Mouse (Mus musculus): Measurements from ENCODE around the gene Slc9a7. TPM values are rescaled to one million over a fixed set of nuclear protein-coding genes. Genes with fewer than 3 reads are reported as not detected.

Gene Slc9a7
- polyA plus RNA-seq, 1 experiment from 2014 or later = 1.2 TPM

DNA sequence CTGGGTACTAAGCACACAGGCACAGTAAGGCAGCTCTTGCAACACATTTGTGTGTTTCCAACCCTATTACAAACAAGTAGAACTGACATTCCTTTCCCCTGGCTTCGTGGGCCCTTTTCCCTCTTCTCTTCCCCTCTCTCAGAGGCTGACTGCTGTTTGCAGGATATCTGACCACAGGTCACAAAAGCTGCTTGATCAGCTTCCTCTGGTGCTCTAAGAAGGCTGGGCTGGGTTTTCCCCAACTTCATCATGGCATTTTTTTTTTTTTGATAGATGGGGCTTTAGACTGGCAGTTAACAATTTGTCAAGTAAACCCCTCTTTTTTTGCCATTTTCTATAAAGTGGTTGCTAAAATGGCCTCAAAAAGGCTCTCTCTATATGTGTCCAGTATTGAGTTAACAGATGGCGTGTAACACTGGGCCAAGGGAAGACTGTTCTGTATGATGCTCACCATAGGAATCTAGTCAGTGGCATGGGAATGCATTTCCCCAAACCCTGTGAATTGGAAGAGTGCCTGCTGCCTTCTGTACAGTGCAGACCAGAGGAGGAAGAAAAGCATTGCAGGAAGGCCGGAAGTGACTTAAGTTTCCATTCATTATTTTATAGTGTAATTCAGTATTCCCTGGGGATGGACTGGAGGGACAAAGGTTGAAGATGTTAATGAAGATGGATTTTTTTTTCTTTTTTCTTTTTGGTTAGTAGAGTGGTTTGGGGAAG lies 229.7 kb downstream of the Slc9a7 start:
- H3K36me3 ChIP-seq (ENCODE audit: insufficient read depth) = no peaks in the 10 kb centered on the region
- H3K9me3 ChIP-seq (ENCODE audit: low read depth, low read length) = no peaks in the 10 kb centered on the region
- ATAC-seq (ENCODE audit: insufficient read depth) (no peak), DNase-seq (peak; percentile 8)
- H3K4me3 ChIP-seq (ENCODE audit: low read depth, low read length) = no peak overlapping the region
- no peak for TF ChIP-seq CTCF (IDR thresholded peaks at IDR 0.05; ENCODE audit: low read depth)
- H3K4me1 ChIP-seq (ENCODE audit: insufficient read depth) = no peaks in the 10 kb centered on the region
- 0 out of 2 replicates have a peak overlapping the region, but pooled peaks have one; percentile 18 for H3K4me2 ChIP-seq
- 53% methylated on average over 3 of the region's 3 CpGs for WGBS
- H3K27me3 ChIP-seq (ENCODE audit: insufficient read depth, low read length) = peaks cover 4% of the 10 kb centered on the region
- H3K27ac ChIP-seq (ENCODE audit: low read depth) = no peak overlapping the region
- no peak overlapping the region for H3K9ac ChIP-seq

DNA sequence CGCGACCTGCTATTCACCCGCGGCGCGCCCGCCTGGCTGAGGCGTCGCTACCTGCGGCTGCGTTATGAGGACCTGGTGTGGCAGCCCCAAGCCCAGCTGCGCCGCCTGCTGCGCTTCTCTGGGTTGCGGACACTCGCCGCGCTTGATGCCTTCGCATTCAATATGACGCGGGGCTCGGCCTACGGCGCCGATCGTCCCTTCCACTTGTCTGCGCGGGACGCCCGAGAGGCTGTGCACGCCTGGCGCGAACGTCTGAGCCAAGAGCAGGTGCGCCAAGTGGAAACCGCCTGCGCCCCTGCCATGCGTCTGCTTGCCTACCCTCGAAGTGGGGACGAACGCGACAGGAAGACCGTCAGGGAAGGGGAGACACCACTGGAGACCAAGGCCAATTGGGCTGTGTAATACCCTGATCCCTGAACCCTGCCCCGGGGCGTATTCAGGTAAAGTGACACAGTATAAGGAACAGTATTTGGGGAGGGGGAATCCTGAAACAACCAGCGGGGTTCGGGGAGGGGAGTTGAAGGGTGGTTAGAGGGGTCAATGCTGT lies 230.8 kb downstream of the Slc9a7 start:
- Histone ChIP-seq H3K4me1 (ENCODE audit: insufficient read depth) (no peaks in the 10 kb centered on the region), H3K9me3 (ENCODE audit: low read depth, low read length) (no peaks in the 10 kb centered on the region), H3K4me2 (peak overlapping the region; percentile 67), H3K9ac (no peak overlapping the region), H3K36me3 (ENCODE audit: insufficient read depth) (no peaks in the 10 kb centered on the region), H3K4me3 (ENCODE audit: low read depth, low read length) (peak overlapping the region; percentile 40), H3K27me3 (ENCODE audit: insufficient read depth, low read length) (peaks cover 4% of the 10 kb centered on the region), H3K27ac (ENCODE audit: low read depth) (no peak overlapping the region)
- TF ChIP-seq CTCF (IDR thresholded peaks at IDR 0.05; ENCODE audit: low read depth) = no peak
- 14% methylated on average over 40 of the region's 47 CpGs for WGBS
- peak; percentile 8 for DNase-seq
- ATAC-seq (ENCODE audit: insufficient read depth) = no peak

DNA sequence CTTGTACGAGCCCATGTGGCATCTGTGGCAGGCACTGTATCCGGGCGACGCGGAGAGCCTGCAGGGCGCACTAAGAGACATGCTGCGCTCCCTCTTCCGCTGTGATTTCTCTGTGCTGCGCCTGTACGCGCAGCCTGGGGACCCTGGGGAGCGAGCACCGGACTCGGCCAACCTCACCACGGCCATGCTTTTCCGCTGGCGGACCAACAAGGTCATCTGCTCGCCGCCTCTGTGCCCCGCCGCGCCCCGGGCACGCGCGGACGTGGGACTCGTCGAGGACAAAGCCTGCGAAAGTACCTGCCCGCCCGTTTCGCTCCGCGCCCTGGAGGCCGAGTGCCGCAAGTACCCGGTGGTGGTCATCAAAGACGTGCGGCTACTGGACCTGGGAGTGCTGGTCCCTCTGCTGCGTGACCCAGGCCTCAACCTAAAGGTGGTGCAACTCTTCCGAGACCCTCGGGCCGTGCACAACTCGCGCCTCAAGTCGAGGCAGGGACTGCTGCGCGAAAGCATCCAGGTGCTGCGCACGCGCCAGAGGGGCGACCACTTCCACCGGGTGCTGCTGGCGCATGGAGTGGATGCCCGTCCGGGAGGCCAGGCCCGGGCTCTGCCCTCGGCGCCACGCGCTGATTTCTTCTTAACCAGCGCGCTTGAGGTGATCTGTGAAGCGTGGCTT lies 231.4 kb downstream of the Slc9a7 start:
- Histone ChIP-seq H3K4me3 (ENCODE audit: low read depth, low read length) (peak overlapping the region; percentile 40), H3K27ac (ENCODE audit: low read depth) (no peak overlapping the region), H3K27me3 (ENCODE audit: insufficient read depth, low read length) (peaks cover 4% of the 10 kb centered on the region), H3K4me1 (ENCODE audit: insufficient read depth) (no peaks in the 10 kb centered on the region), H3K36me3 (ENCODE audit: insufficient read depth) (no peaks in the 10 kb centered on the region), H3K4me2 (peak overlapping the region; percentile 67), H3K9me3 (ENCODE audit: low read depth, low read length) (no peaks in the 10 kb centered on the region), H3K9ac (no peak overlapping the region)
- 0 out of 2 replicates have a peak, but pooled peaks have one; percentile 11 for TF ChIP-seq CTCF (IDR thresholded peaks at IDR 0.05; ENCODE audit: low read depth)
- ATAC-seq (ENCODE audit: insufficient read depth) = peak; percentile 49; the same call in 1 of the 2 replicates
- 19% methylated on average over 64 of the region's 65 CpGs for WGBS
- DNase-seq = peak; percentile 27

DNA sequence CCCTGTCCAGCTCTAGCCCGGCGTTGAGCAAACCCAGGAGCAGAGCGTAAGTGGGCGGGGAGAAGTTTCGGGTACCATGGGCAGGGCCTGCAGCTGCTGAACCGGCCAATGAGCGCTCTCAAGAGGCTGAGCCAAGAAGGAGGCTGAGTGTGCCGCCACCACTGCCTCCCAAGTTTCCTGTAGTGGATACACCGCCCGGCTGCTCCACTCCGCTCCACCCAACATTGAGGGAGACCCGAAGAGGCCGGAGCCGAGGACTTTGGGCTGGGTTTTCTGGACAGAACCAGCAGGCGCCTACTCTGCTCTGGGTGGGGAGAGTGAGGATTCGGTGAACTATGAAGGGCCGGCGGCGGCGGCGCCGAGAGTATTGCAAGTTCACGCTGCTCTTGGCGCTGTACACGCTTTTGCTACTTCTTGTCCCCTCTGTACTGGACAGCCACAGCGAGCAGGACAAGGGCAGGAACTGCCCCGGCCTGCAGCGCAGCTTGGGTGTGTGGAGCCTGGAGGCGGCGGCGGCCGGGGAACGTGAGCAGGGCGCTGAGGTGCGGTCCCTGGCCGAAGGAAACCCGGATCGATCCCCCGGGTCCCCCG lies 232.1 kb downstream of the Slc9a7 start, which contains the start of gene Chst7:
Gene Chst7 (plus strand): TSS at position 180 of the 591 bp plus-strand sequence.
- DNase-seq (peak; percentile 83), ATAC-seq (ENCODE audit: insufficient read depth) (peak; percentile 98)
- peaks cover 4% of the 10 kb centered on the region for H3K27me3 ChIP-seq (ENCODE audit: insufficient read depth, low read length)
- no peaks in the 10 kb centered on the region for H3K4me1 ChIP-seq (ENCODE audit: insufficient read depth)
- peak within 1 kb of the TSS; percentile 67 for H3K4me2 ChIP-seq
- peak within 1 kb of the TSS; percentile 40 for H3K4me3 ChIP-seq (ENCODE audit: low read depth, low read length)
- no peak within 1 kb of the TSS for H3K27ac ChIP-seq (ENCODE audit: low read depth)
- no peaks in the 10 kb centered on the region for H3K9me3 ChIP-seq (ENCODE audit: low read depth, low read length)
- TF ChIP-seq CTCF (IDR thresholded peaks at IDR 0.05; ENCODE audit: low read depth) = no peak
- no peaks in the 10 kb centered on the region for H3K36me3 ChIP-seq (ENCODE audit: insufficient read depth)
- H3K9ac ChIP-seq = no peak within 1 kb of the TSS
- 17% methylated on average over 35 of the region's 40 CpGs for WGBS

Other genes with a start within 250 kb of the Slc9a7 start
- gene Chst7, start 232.2 kb downstream of the Slc9a7 start, polyA plus RNA-seq (2014; fragmentation: Nextera tagmentation; extraction: Ambion mirVana) = 6.4 TPM in 2 replicates
- 21.6 and 22.9 TPM in 2 replicates for gene Rp2, start 72.7 kb upstream of the Slc9a7 start, polyA plus RNA-seq (2014; fragmentation: Nextera tagmentation; extraction: Ambion mirVana)
- gene Jade3, start 133.9 kb upstream of the Slc9a7 start, polyA plus RNA-seq (2014; fragmentation: Nextera tagmentation; extraction: Ambion mirVana) = 12.5 and 13.4 TPM in 2 replicates

Data from lung, embryonic 14.5 days (tissue).